Mouse (Mus musculus) CH12.LX (cell line): ENCODE data around the gene Pnpo. TPM values are rescaled to one million over a fixed set of nuclear protein-coding genes. Genes with fewer than 3 reads are reported as not detected.

Experiments
- DNase-seq: peaks from one replicate; pipeline ENCODE4 v3.0.0-alpha.2; 2013; ENCODE audit errors: extremely low read depth
- H3K27ac ChIP-seq: 2 replicates; pipeline ENCODE4 v1.5.1; 2012; ENCODE audit warnings: low read depth, mild to moderate bottlenecking, control low read depth, moderate library complexity; ENCODE audit not compliant: insufficient read depth
- H3K27me3 ChIP-seq: replicated peaks from 2 replicates; pipeline ENCODE3; 2012; ENCODE audit warnings: inconsistent platforms
- H3K36me3 ChIP-seq, 2 experiments: replicated peaks in 1 of 2; 2 replicates each; pipeline versions ENCODE3 to v1.6.1; 2012; ENCODE audit warnings: inconsistent platforms in 1 of 2, low read length in 1 of 2, mild to moderate bottlenecking in 1 of 2, mixed read lengths in 1 of 2, moderate library complexity in 1 of 2; ENCODE audit not compliant: control insufficient read depth in 1 of 2, insufficient read depth in 1 of 2
- H3K4me1 ChIP-seq, 2 experiments: 2 replicates each; pipeline ENCODE4 v1.6.1; 2012; ENCODE audit warnings: inconsistent platforms in 1 of 2, moderate library complexity in 1 of 2; ENCODE audit not compliant: insufficient read depth in 2 of 2, control insufficient read depth in 1 of 2
- H3K4me2 ChIP-seq: 2 replicates; pipeline ENCODE4 v1.6.1; 2012; ENCODE audit warnings: low read depth, mild to moderate bottlenecking, control low read depth; ENCODE audit not compliant: poor library complexity, insufficient read depth, severe bottlenecking
- H3K4me3 ChIP-seq, 3 experiments: fragments of 150-350 bp in 1 of 3; sonication (generic) in 1 of 3; replicated peaks in 1 of 3; 2 replicates each; pipeline versions ENCODE3 to v1.5.1; 2011 to 2012; ENCODE audit warnings: low read depth in 2 of 3, low read length in 2 of 3, mild to moderate bottlenecking in 2 of 3, moderate library complexity in 2 of 3, control low read depth in 1 of 3, improper control_type of control experiment in 1 of 3, inconsistent platforms in 1 of 3, mixed read lengths in 1 of 3; ENCODE audit not compliant: poor library complexity in 1 of 3
- H3K79me2 ChIP-seq: replicated peaks from 2 replicates; pipeline ENCODE4 v1.6.1; 2012; ENCODE audit warnings: mild to moderate bottlenecking, moderate library complexity; ENCODE audit not compliant: control insufficient read depth, poor library complexity, insufficient read depth, severe bottlenecking; ENCODE audit errors: extremely low read depth
- H3K9ac ChIP-seq: 2 replicates; pipeline ENCODE4 v1.6.1; 2012; ENCODE audit warnings: low read depth, mild to moderate bottlenecking, control low read depth, moderate library complexity; ENCODE audit not compliant: insufficient read depth
- H3K9me3 ChIP-seq: replicated peaks from 2 replicates; pipeline ENCODE3; 2012; ENCODE audit warnings: low read length, inconsistent platforms, mixed read lengths
- BHLHE40 ChIP-seq: IDR thresholded peaks from 2 replicates; pipeline ENCODE4 v1.6.1; 2011; ENCODE audit warnings: mild to moderate bottlenecking, low read depth, low read length, improper control_type of control experiment
- CHD1 ChIP-seq: IDR thresholded peaks from 2 replicates; pipeline ENCODE4 v1.6.1; 2012; ENCODE audit warnings: low read depth, low read length, improper control_type of control experiment, inconsistent platforms
- ELF1 ChIP-seq: IDR thresholded peaks from 2 replicates; pipeline ENCODE4 v1.6.1; 2014; ENCODE audit warnings: low read depth, mild to moderate bottlenecking, inconsistent platforms, low read length, improper control_type of control experiment
- EP300 ChIP-seq: IDR thresholded peaks from 2 replicates; pipeline ENCODE4 v1.6.1; 2011; ENCODE audit warnings: low read length, improper control_type of control experiment
- ETS1 ChIP-seq: conservative IDR thresholded peaks from 2 replicates; pipeline ENCODE4 v1.6.1; 2012; ENCODE audit warnings: low read depth, mild to moderate bottlenecking, inconsistent platforms, low read length, improper control_type of control experiment, moderate library complexity
- JUN ChIP-seq: IDR thresholded peaks from 2 replicates; pipeline ENCODE4 v1.6.1; 2011; ENCODE audit warnings: low read depth, mild to moderate bottlenecking, low read length, improper control_type of control experiment, moderate library complexity; ENCODE audit not compliant: insufficient read depth
- JUND ChIP-seq: conservative IDR thresholded peaks from 2 replicates; pipeline ENCODE4 v1.6.1; 2011; ENCODE audit warnings: low read depth, low read length, improper control_type of control experiment
- KAT2A ChIP-seq: IDR thresholded peaks from 2 replicates; pipeline ENCODE4 v1.6.1; 2012; ENCODE audit warnings: low read length, improper control_type of control experiment, inconsistent platforms; ENCODE audit not compliant: insufficient replicate concordance
- MAFK ChIP-seq: IDR thresholded peaks from 2 replicates; pipeline ENCODE4 v1.6.1; 2011; ENCODE audit warnings: low read length, improper control_type of control experiment; ENCODE audit not compliant: insufficient replicate concordance
- MAX ChIP-seq: IDR thresholded peaks from 2 replicates; pipeline ENCODE4 v1.6.1; 2011; ENCODE audit warnings: low read length, improper control_type of control experiment
- MAZ ChIP-seq: IDR thresholded peaks from 2 replicates; pipeline ENCODE4 v1.6.1; 2012; ENCODE audit warnings: low read depth, mild to moderate bottlenecking, inconsistent platforms, low read length, improper control_type of control experiment, moderate library complexity
- MEF2A ChIP-seq: IDR thresholded peaks from 2 replicates; pipeline ENCODE4 v1.6.1; 2014; ENCODE audit warnings: low read depth, mild to moderate bottlenecking, inconsistent platforms, low read length, improper control_type of control experiment, borderline replicate concordance
- MXI1 ChIP-seq: IDR thresholded peaks from 2 replicates; pipeline ENCODE4 v1.6.1; 2011; ENCODE audit warnings: mild to moderate bottlenecking, low read depth, low read length, improper control_type of control experiment
- NELFE ChIP-seq: IDR thresholded peaks from 2 replicates; pipeline ENCODE4 v1.6.1; 2011; ENCODE audit warnings: low read depth, low read length, improper control_type of control experiment
- PAX5 ChIP-seq: IDR thresholded peaks from 2 replicates; pipeline ENCODE4 v1.6.1; 2012; ENCODE audit warnings: low read length, inconsistent platforms, mixed read lengths
- POLR2A ChIP-seq: IDR thresholded peaks from 2 replicates; pipeline ENCODE4 v1.6.1; 2011; ENCODE audit warnings: low read depth, mild to moderate bottlenecking, improper control_type of control experiment, low read length
- POLR2AphosphoS2 ChIP-seq: IDR thresholded peaks from 2 replicates; pipeline ENCODE4 v1.6.1; 2011; ENCODE audit warnings: low read depth, low read length, improper control_type of control experiment
- RAD21 ChIP-seq: IDR thresholded peaks from 2 replicates; pipeline ENCODE4 v1.6.1; 2011; ENCODE audit warnings: low read depth, mild to moderate bottlenecking, low read length, improper control_type of control experiment, moderate library complexity
- RCOR1 ChIP-seq: conservative IDR thresholded peaks from 2 replicates; pipeline ENCODE4 v1.6.1; 2012; ENCODE audit warnings: low read depth, mild to moderate bottlenecking, inconsistent platforms, low read length, improper control_type of control experiment
- SIN3A ChIP-seq: IDR thresholded peaks from 2 replicates; pipeline ENCODE4 v1.6.1; 2012; ENCODE audit warnings: low read length, improper control_type of control experiment, inconsistent platforms
- SMC3 ChIP-seq: IDR thresholded peaks from 2 replicates; pipeline ENCODE4 v1.6.1; 2011; ENCODE audit warnings: low read depth, low read length, improper control_type of control experiment
- TBP ChIP-seq: conservative IDR thresholded peaks from 2 replicates; pipeline ENCODE4 v1.6.1; 2011; ENCODE audit warnings: low read depth, low read length, improper control_type of control experiment
- TCF12 ChIP-seq: IDR thresholded peaks from 2 replicates; pipeline ENCODE4 v1.6.1; 2014; ENCODE audit warnings: low read depth, mild to moderate bottlenecking, inconsistent platforms, low read length, improper control_type of control experiment
- UBTF ChIP-seq: IDR thresholded peaks from 2 replicates; pipeline ENCODE4 v1.6.1; 2012; ENCODE audit warnings: low read depth, mild to moderate bottlenecking, inconsistent platforms, low read length, improper control_type of control experiment, moderate library complexity
- ZC3H11A ChIP-seq: IDR thresholded peaks from 2 replicates; pipeline ENCODE4 v1.6.1; 2012; ENCODE audit warnings: low read depth, mild to moderate bottlenecking, inconsistent platforms, low read length, improper control_type of control experiment
- ZKSCAN1 ChIP-seq: IDR thresholded peaks from 2 replicates; pipeline ENCODE4 v1.6.1; 2012; ENCODE audit warnings: low read depth, inconsistent platforms, low read length, improper control_type of control experiment, borderline replicate concordance
- ZMIZ1 ChIP-seq: IDR thresholded peaks from 2 replicates; pipeline ENCODE4 v1.6.1; 2012; ENCODE audit warnings: low read depth, mild to moderate bottlenecking, inconsistent platforms, low read length, improper control_type of control experiment
- ZNF384 ChIP-seq: IDR thresholded peaks from 2 replicates; pipeline ENCODE4 v1.6.1; 2012; ENCODE audit warnings: low read depth, low read length, improper control_type of control experiment, inconsistent platforms
- dilution Hi-C: fragments of 300-500 bp; cut with MboI; formaldehyde crosslinking; loops from 2 replicates; pipeline ENCODE4 v1.14.3; 2020; ENCODE audit warnings: low sequenced_read_pairs; ENCODE audit not compliant: extremely low pct_unique_long_range_greater_than_20kb, extremely low pct_ligation_motif_present
- in situ Hi-C: fragments of 300-500 bp; cut with MboI; formaldehyde crosslinking; loops from 3 replicates; pipeline ENCODE4 v1.14.3; 2019; ENCODE audit warnings: low sequenced_read_pairs, low pct_ligation_motif_present, low pct_unique_long_range_greater_than_20kb, mixed read lengths
- polyA plus RNA-seq: library from polyadenylated mRNA; unstranded; fragments of >175 nt; gene quantifications from 2 replicates; pipeline ENCODE4 v1.2.1, GENCODE M21; 2012; ENCODE audit warnings: low read depth; ENCODE audit not compliant: insufficient read length
- total RNA-seq, 2 experiments: library from RNA; depleted of rRNA; stranded (reverse); fragments of 300-350 nt in 1 of 2; fragments of >200 nt in 1 of 2; gene quantifications; 2 replicates each; pipeline ENCODE4 v1.2.3; 2012 to 2014

The Pnpo gene
- total and polyA plus RNA-seq, 3 experiments: 36.3 to 54.3 (median 38.5) TPM

GRCm38 (mm10) chr11:96902639-96903635 lies 40.8 kb downstream of the Pnpo start:
- H3K9ac ChIP-seq: no peak overlapping the region
- no peaks in the 10 kb centered on the region for H3K4me1 ChIP-seq
- peaks cover 19% of the 10 kb centered on the region for H3K27me3 ChIP-seq
- TF ChIP-seq MXI1 (no peak), ZMIZ1 (no peak), UBTF (no peak), POLR2AphosphoS2 (no peak), ZNF384 (no peak), JUND (no peak), EP300 (no peak), RAD21 (no peak), RCOR1 (no peak), ZC3H11A (no peak), SIN3A (no peak), CHD1 (no peak), MAZ (no peak), ELF1 (no peak), ZKSCAN1 (no peak), PAX5 (no peak), POLR2A (no peak), BHLHE40 (no peak), ETS1 (no peak), SMC3 (no peak)
- TF ChIP-seq, all 38 proteins: peak for 0
- no peak overlapping the region for H3K4me3 ChIP-seq
- peaks cover 18 to 28% of the 10 kb centered on the region in 2 experiments for H3K36me3 ChIP-seq
- H3K27ac ChIP-seq: no peak overlapping the region
- no peaks in the 10 kb centered on the region for H3K9me3 ChIP-seq
- no peak for DNase-seq
- H3K79me2 ChIP-seq: no peaks in the 10 kb centered on the region
- dilution Hi-C loops (no loop called here), in situ Hi-C loops (no loop called here)
- no peak overlapping the region for H3K4me2 ChIP-seq

GRCm38 (mm10) chr11:96901332-96901731 lies 42.5 kb downstream of the Pnpo start:
- DNase-seq: no peak
- in situ Hi-C loops: no loop called here
- Histone ChIP-seq H3K27me3 (peaks cover 27% of the 10 kb centered on the region), H3K4me2 (no peak overlapping the region)
- TF ChIP-seq ELF1: no peak
- no peak for TF ChIP-seq TCF12
- TF ChIP-seq TBP: no peak
- no peak for TF ChIP-seq KAT2A
- no peak for TF ChIP-seq NELFE
- no peak for TF ChIP-seq JUND
- TF ChIP-seq MAX: no peak
- no peak for TF ChIP-seq MAFK
- TF ChIP-seq POLR2A: no peak
- TF ChIP-seq ETS1: no peak
- no peak for TF ChIP-seq ZMIZ1
- no peak for TF ChIP-seq RAD21
- no peak for TF ChIP-seq ZKSCAN1
- no peak for TF ChIP-seq MEF2A
- no peak for TF ChIP-seq JUN
- no peak for TF ChIP-seq EP300
- TF ChIP-seq, all 38 proteins: peak for 0
- no peak overlapping the region for H3K4me3 ChIP-seq
- no peak overlapping the region for H3K27ac ChIP-seq
- no peaks in the 10 kb centered on the region for H3K9me3 ChIP-seq
- no peaks in the 10 kb centered on the region for H3K4me1 ChIP-seq
- dilution Hi-C loops: no loop called here
- H3K36me3 ChIP-seq: peaks cover 2 to 12% of the 10 kb centered on the region in 2 experiments
- no peaks in the 10 kb centered on the region for H3K79me2 ChIP-seq
- H3K9ac ChIP-seq: no peak overlapping the region
